ENCODE assay signal across 9 mouse cellular contexts in genomic region chr4:100886743-100887416, GRCm38 (mm10).
A peak's percentile ranks its signal among the peaks of the same experiment; 100 is the strongest.
DNase-seq lines count a peak whose midpoint lies in the region; ATAC-seq and TF ChIP-seq lines count a peak whose summit lies in the region.
"Had no signal": no experiment of that assay in that cellular context is flagged by ENCODE, and none has a peak within 500 bp of the region (broad histone marks: within the 10 kb centered on the region; RNA-seq: fewer than 3 reads in every experiment).

No protein-coding gene starts in this region.

- no peak for TF ChIP-seq CTCF in midbrain, postnatal 0 days (IDR thresholded peaks at IDR 0.05)

- H3K27me3 ChIP-seq in heart, embryonic 16.5 days (ENCODE audit: control insufficient read depth, insufficient read depth, low read length), result no peaks in the 10 kb centered on the region
- no peaks in the 10 kb centered on the region for H3K27me3 ChIP-seq in forebrain, embryonic 11.5 days (ENCODE audit: control insufficient read depth, insufficient read depth, low read length)
- H3K27me3 ChIP-seq in limb, embryonic 13.5 days, result no peaks in the 10 kb centered on the region
- H3K27me3 ChIP-seq in midbrain, postnatal 0 days (ENCODE audit: insufficient read depth, low read length), result no peaks in the 10 kb centered on the region

- H3K9me3 ChIP-seq in heart, embryonic 16.5 days (replicated peaks; ENCODE audit: control insufficient read depth, low read length), result no peaks in the 10 kb centered on the region
- no peaks in the 10 kb centered on the region for H3K9me3 ChIP-seq in forebrain, embryonic 11.5 days (ENCODE audit: control insufficient read depth, low read length)
- H3K9me3 ChIP-seq in limb, embryonic 13.5 days, result no peaks in the 10 kb centered on the region
- H3K9me3 ChIP-seq in midbrain, postnatal 0 days (ENCODE audit: low read length), result no peaks in the 10 kb centered on the region

- H3K9ac ChIP-seq in heart, embryonic 16.5 days (ENCODE audit: low read length), result peak overlapping the region; percentile 58
- no peak overlapping the region; the same call in 1 of the 2 replicates for H3K9ac ChIP-seq in forebrain, embryonic 11.5 days (ENCODE audit: low read length)
- H3K9ac ChIP-seq in limb, embryonic 13.5 days, result no peak overlapping the region
- 0 out of 2 replicates have a peak overlapping the region, but pooled peaks have one; percentile 39 for H3K9ac ChIP-seq in midbrain, postnatal 0 days (replicated peaks; ENCODE audit: low read length, poor library complexity, severe bottlenecking)

- H3K4me3 ChIP-seq in heart, embryonic 16.5 days (ENCODE audit: low read length), result no peak overlapping the region
- no peak overlapping the region for H3K4me3 ChIP-seq in forebrain, embryonic 11.5 days (ENCODE audit: low read depth, low read length)
- H3K4me3 ChIP-seq in limb, embryonic 13.5 days, result no peak overlapping the region
- H3K4me3 ChIP-seq in midbrain, postnatal 0 days (ENCODE audit: low read depth, low read length), result no peak overlapping the region

- peak overlapping the region; percentile 84 for H3K27ac ChIP-seq in heart, embryonic 16.5 days (ENCODE audit: low read length)
- H3K27ac ChIP-seq in forebrain, embryonic 11.5 days (ENCODE audit: low read depth, low read length), result peak overlapping the region; percentile 31; the same call in 1 of the 2 replicates
- peak overlapping the region; percentile 85 for H3K27ac ChIP-seq in limb, embryonic 13.5 days
- peak overlapping the region; percentile 38; the same call in 1 of the 2 replicates for H3K27ac ChIP-seq in midbrain, postnatal 0 days (ENCODE audit: low read depth, low read length)
- H3K27ac ChIP-seq: macrophage had no signal

- peaks cover 25% of the 10 kb centered on the region for H3K4me1 ChIP-seq in heart, embryonic 16.5 days (ENCODE audit: control insufficient read depth, insufficient read depth, low read length)
- H3K4me1 ChIP-seq in forebrain, embryonic 11.5 days (replicated peaks; ENCODE audit: control insufficient read depth, insufficient read depth, low read length), result peaks cover 11% of the 10 kb centered on the region; the same call in 1 of the 2 replicates
- peaks cover 57% of the 10 kb centered on the region for H3K4me1 ChIP-seq in limb, embryonic 13.5 days
- H3K4me1 ChIP-seq in midbrain, postnatal 0 days (ENCODE audit: insufficient read depth, low read length), result peaks cover 18% of the 10 kb centered on the region

- H3K4me2 ChIP-seq in heart, embryonic 16.5 days (ENCODE audit: low read depth, low read length), result peak overlapping the region; percentile 24
- H3K4me2 ChIP-seq in forebrain, embryonic 11.5 days (ENCODE audit: low read depth, low read length, severe bottlenecking), result no peak overlapping the region
- peak overlapping the region; percentile 45 for H3K4me2 ChIP-seq in limb, embryonic 13.5 days (replicated peaks)
- no peak overlapping the region for H3K4me2 ChIP-seq in midbrain, postnatal 0 days (ENCODE audit: low read depth, low read length, poor library complexity, severe bottlenecking)

- H3K36me3 ChIP-seq in heart, embryonic 16.5 days (ENCODE audit: control insufficient read depth, insufficient read depth), result no peaks in the 10 kb centered on the region
- no peaks in the 10 kb centered on the region for H3K36me3 ChIP-seq in forebrain, embryonic 11.5 days (ENCODE audit: control insufficient read depth, insufficient read depth, low read length)
- no peaks in the 10 kb centered on the region for H3K36me3 ChIP-seq in limb, embryonic 13.5 days
- no peaks in the 10 kb centered on the region for H3K36me3 ChIP-seq in midbrain, postnatal 0 days (ENCODE audit: insufficient read depth, low read length)

- ATAC-seq in heart, embryonic 16.5 days (replicated peaks; ENCODE audit: extremely low read depth, insufficient read depth, low FRiP score), result 0 out of 2 replicates have a peak, but pooled peaks have one; percentile 37
- ATAC-seq in forebrain, embryonic 11.5 days (replicated peaks; ENCODE audit: low FRiP score), result no peak
- ATAC-seq in limb, embryonic 13.5 days (ENCODE audit: low FRiP score, low read depth), result peak; percentile 28; the same call in 1 of the 2 replicates
- ATAC-seq in midbrain, postnatal 0 days (ENCODE audit: low FRiP score), result no peak

- WGBS in heart, embryonic 16.5 days, result 55% methylated on average over 8 of the region's 8 CpGs
- WGBS in forebrain, embryonic 11.5 days, result 80% methylated on average over 8 of the region's 8 CpGs
- WGBS in limb, embryonic 13.5 days, result 73% methylated on average over 8 of the region's 8 CpGs
- 62% methylated on average over 8 of the region's 8 CpGs for WGBS in midbrain, postnatal 0 days

- no peak for DNase-seq in heart, postnatal 4 days
- no peak for DNase-seq in forebrain, embryonic 11.5 days (ENCODE audit: low spot score)
- no peak for DNase-seq in midbrain, postnatal 0 days (ENCODE audit: low spot score)
- no peak for DNase-seq in embryo, embryonic 10 days (ENCODE audit: low spot score)
- DNase-seq in layer of hippocampus, adult 9-11 months, result no peak
- no peak for DNase-seq in kidney, postnatal 36 days

Comparison
In these comparisons a context has a peak if more than half of its experiments do, and no peak if none do; other contexts are left out.
1. ATAC-seq: peak in heart, embryonic 16.5 days (single experiment) and limb, embryonic 13.5 days (single experiment); none in forebrain, embryonic 11.5 days (single experiment) and midbrain, postnatal 0 days (single experiment).
2. H3K27ac ChIP-seq: peak in every context shown above with its lines; median percentile 85 in limb, embryonic 13.5 days; 84 in heart, embryonic 16.5 days; 38 in midbrain, postnatal 0 days; 31 in forebrain, embryonic 11.5 days.
3. H3K4me2 ChIP-seq: peak in heart, embryonic 16.5 days (single experiment) and limb, embryonic 13.5 days (single experiment); none in forebrain, embryonic 11.5 days (single experiment) and midbrain, postnatal 0 days (single experiment).
4. H3K9ac ChIP-seq: peak in heart, embryonic 16.5 days (single experiment) and midbrain, postnatal 0 days (single experiment); none in forebrain, embryonic 11.5 days (single experiment) and limb, embryonic 13.5 days (single experiment).